Mouse (Mus musculus): ENCODE data around the gene Rras2. TPM values are rescaled to one million over a fixed set of nuclear protein-coding genes. Genes with fewer than 3 reads are reported as not detected.

Rras2 gene
- polyA plus RNA-seq, 1 experiment from 2014 or later, result 47.1 TPM

DNA sequence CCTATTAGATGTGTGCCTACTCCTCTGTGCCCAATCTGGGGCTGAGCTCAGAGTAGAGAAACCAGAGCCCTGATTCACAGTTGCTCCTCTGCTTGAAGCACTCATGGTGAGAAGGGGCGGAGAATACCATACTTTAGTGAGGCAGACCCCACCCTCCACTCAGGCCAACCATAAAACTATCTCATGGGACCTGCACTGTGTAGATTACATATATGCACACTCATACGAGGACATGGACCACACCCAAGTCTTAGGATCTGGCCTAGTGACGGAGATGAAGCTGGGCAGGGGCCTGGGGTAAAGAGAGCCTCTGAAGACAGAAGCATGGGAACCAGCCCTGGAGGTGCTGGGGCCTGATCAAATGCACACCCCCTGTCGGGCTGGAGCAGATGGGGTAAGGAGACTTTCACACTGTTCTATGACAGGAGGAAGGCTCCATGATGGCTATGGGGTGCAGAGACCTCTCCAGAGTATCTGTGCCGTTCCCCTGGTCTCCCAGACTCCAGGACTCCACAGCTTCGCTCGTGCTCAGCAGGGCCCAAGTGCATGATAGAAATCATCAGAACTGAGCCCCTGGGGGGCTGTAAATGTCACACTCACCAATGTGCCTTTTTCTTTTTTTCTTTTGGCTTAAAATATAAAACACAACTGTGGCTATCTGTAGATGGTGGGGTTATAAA is 119.8 kb downstream of the Rras2 start:
- no peak overlapping the region for H3K4me2 ChIP-seq
- H3K27me3 ChIP-seq (ENCODE audit: insufficient read depth, low read length), result no peaks in the 10 kb centered on the region
- no peak for TF ChIP-seq CTCF (IDR thresholded peaks at IDR 0.05; ENCODE audit: low read depth)
- ATAC-seq (ENCODE audit: insufficient read depth) (no peak), DNase-seq (no peak)
- no peaks in the 10 kb centered on the region for H3K4me1 ChIP-seq (ENCODE audit: insufficient read depth)
- H3K36me3 ChIP-seq (ENCODE audit: insufficient read depth), result no peaks in the 10 kb centered on the region
- H3K4me3 ChIP-seq (ENCODE audit: low read depth, low read length), result no peak overlapping the region
- H3K27ac ChIP-seq (ENCODE audit: low read depth), result no peak overlapping the region
- no peaks in the 10 kb centered on the region for H3K9me3 ChIP-seq (ENCODE audit: low read depth, low read length)
- H3K9ac ChIP-seq, result no peak overlapping the region
- WGBS, result 73% methylated on average over 7 of the region's 7 CpGs

Other genes starting within 250 kb of the Rras2 start
- gene Copb1, start 136.9 kb upstream of the Rras2 start, polyA plus RNA-seq (2014; fragmentation: Nextera tagmentation; extraction: Ambion mirVana), result 129 and 135 TPM in 2 replicates
- gene Psma1, start 158.3 kb upstream of the Rras2 start, polyA plus RNA-seq (2014; fragmentation: Nextera tagmentation; extraction: Ambion mirVana), result 424 and 430 TPM in 2 replicates